In genomic region chr12:111758381-111759175, GRCm38 (mm10) we compare ENCODE assay signal across 7 mouse cellular contexts. TPM values are rescaled to one million over a fixed set of nuclear protein-coding genes. Genes with fewer than 3 reads are reported as not detected.
DNase-seq lines count a peak whose midpoint lies in the region; ATAC-seq lines count a peak whose summit lies in the region.

TSS of gene Klc1 (plus strand) at chr12:111758849.

- H3K36me3 ChIP-seq in intestine, embryonic 14.5 days (ENCODE audit: control insufficient read depth, insufficient read depth, low read length), result peaks cover 12% of the 10 kb centered on the region; the same call in 1 of the 2 replicates

- peak within 1 kb of the TSS; percentile 72 for H3K27ac ChIP-seq in intestine, embryonic 14.5 days (ENCODE audit: low read depth)

- no peaks in the 10 kb centered on the region for H3K9me3 ChIP-seq in intestine, embryonic 14.5 days (ENCODE audit: control insufficient read depth, low read length)

- peak within 1 kb of the TSS; percentile 83 for H3K4me3 ChIP-seq in intestine, embryonic 14.5 days (ENCODE audit: low read depth, low read length)

- H3K4me1 ChIP-seq in intestine, embryonic 14.5 days (replicated peaks; ENCODE audit: control insufficient read depth, insufficient read depth, low read length), result peaks cover 20% of the 10 kb centered on the region

- H3K4me2 ChIP-seq in intestine, embryonic 14.5 days (ENCODE audit: low read length), result peak within 1 kb of the TSS; percentile 65

- H3K27me3 ChIP-seq in intestine, embryonic 14.5 days (replicated peaks; ENCODE audit: control insufficient read depth, insufficient read depth, low read length), result no peaks in the 10 kb centered on the region

- intact Hi-C loops in left cerebral cortex, postnatal 25 days (cut with DNase I), result no loop called here

- DNase-seq in adrenal gland, adult 18-20 months (ENCODE audit: low spot score in 2 of 2), result peak; percentile 84 to 85
- peak; percentile 80 for DNase-seq in embryo, embryonic 10.5 days (ENCODE audit: low spot score)
- DNase-seq in gastrocnemius, postnatal 25 days, result peak; percentile 69
- DNase-seq in intestine, embryonic 14.5 days (ENCODE audit: low spot score), result peak; percentile 86
- DNase-seq in left cerebral cortex, postnatal 25 days (ENCODE audit: low spot score in 2 of 2), result peak; percentile 75 to 87
- DNase-seq in mesoderm, embryonic 11.5 days (ENCODE audit: low read depth, low spot score), result peak; percentile 73
- DNase-seq in right cerebral cortex, postnatal 36 days (ENCODE audit: low spot score in 2 of 2), result peak; percentile 64 to 74

- H3K9ac ChIP-seq in intestine, embryonic 14.5 days (ENCODE audit: low read length), result peak within 1 kb of the TSS; percentile 91

- ATAC-seq in intestine, embryonic 14.5 days (replicated peaks; ENCODE audit: low FRiP score, low TSS enrichment, low read depth), result peak; percentile 69

- under 1% methylated on average over 68 of the region's 85 CpGs for WGBS in intestine, embryonic 14.5 days

RNA-seq across cellular contexts. Expression of gene Klc1, which starts in this region (rescaled TPM):
- total RNA-seq in adrenal gland, adult 18-20 months (2021), result 100 to 1,000 TPM in 1 of 2 experiments, 10 to 100 TPM in 1; 93.1 to 126 TPM
- 10 to 100 TPM; 59.9 to 68.0 TPM for total RNA-seq in gastrocnemius, postnatal 25 days (2021)
- polyA plus RNA-seq in intestine, embryonic 14.5 days (2014; fragmentation: Nextera tagmentation; extraction: Ambion mirVana), result 109 and 121 TPM in 2 replicates
- 100 to 1,000 TPM; 764 to 822 TPM for total RNA-seq in left cerebral cortex, postnatal 25 days (2021)

Comparison
In these comparisons a context has a peak if more than half of its experiments do, and no peak if none do; other contexts are left out.
1. Peak in every context shown above with its lines: DNase-seq, ATAC-seq, H3K4me3 ChIP-seq and H3K27ac ChIP-seq.
2. RNA of gene Klc1 (total RNA-seq): 764 to 822 TPM in left cerebral cortex, postnatal 25 days; 93.1 to 126 TPM in adrenal gland, adult 18-20 months and 59.9 to 68.0 TPM in gastrocnemius, postnatal 25 days; every median in the first group is over 4 times any median in the second.